Mouse (Mus musculus): Measurements from ENCODE around the gene Kdelc1.
A peak's percentile ranks its signal among the peaks of the same experiment; 100 is the strongest.

The Kdelc1 gene

GRCm38 (mm10) chr1:44118239-44119054 is at the start of gene Kdelc1, which contains the start of gene Bivm:
TSS of gene Kdelc1 (minus strand) at chr1:44118808.
TSS of gene Bivm (plus strand) at chr1:44118957.
- peak; percentile 71 for DNase-seq (ENCODE audit: low spot score)

GRCm38 (mm10) chr1:44167859-44168383 is 49.3 kb upstream of the Kdelc1 start:
- no peak for DNase-seq (ENCODE audit: low spot score)

- DNase-seq (ENCODE audit: low spot score): no peak
Observed at GRCm38 (mm10) chr1:44162389-44162788, 43.8 kb upstream of the Kdelc1 start.

GRCm38 (mm10) chr1:44161818-44162217 is 43.2 kb upstream of the Kdelc1 start:
- no peak for DNase-seq (ENCODE audit: low spot score)

- DNase-seq (ENCODE audit: low spot score): no peak
Observed at GRCm38 (mm10) chr1:44158317-44158716, 39.7 kb upstream of the Kdelc1 start.

- no peak for DNase-seq (ENCODE audit: low spot score)
Observed at GRCm38 (mm10) chr1:44155287-44155686, 36.7 kb upstream of the Kdelc1 start.

- no peak for DNase-seq (ENCODE audit: low spot score)
Observed at GRCm38 (mm10) chr1:44148706-44149105, 30.1 kb upstream of the Kdelc1 start.

- DNase-seq (ENCODE audit: low spot score): peak; percentile 52
Observed at GRCm38 (mm10) chr1:44147563-44148381, 29.2 kb upstream of the Kdelc1 start, which contains the start of gene Ercc5. TSS of gene Ercc5 (plus strand) at chr1:44147744.

GRCm38 (mm10) chr1:44142747-44143146 is 24.1 kb upstream of the Kdelc1 start:
- DNase-seq (ENCODE audit: low spot score): no peak

GRCm38 (mm10) chr1:44140232-44140631 is 21.6 kb upstream of the Kdelc1 start:
- DNase-seq (ENCODE audit: low spot score): no peak

GRCm38 (mm10) chr1:44129929-44130581 is 11.4 kb upstream of the Kdelc1 start:
- no peak for DNase-seq (ENCODE audit: low spot score)

GRCm38 (mm10) chr1:44125590-44125989 is 7.0 kb upstream of the Kdelc1 start:
- DNase-seq (ENCODE audit: low spot score): no peak

- no peak for DNase-seq (ENCODE audit: low spot score)
Observed at GRCm38 (mm10) chr1:44122256-44122655, 3.6 kb upstream of the Kdelc1 start.

- no peak for DNase-seq (ENCODE audit: low spot score)
Observed at GRCm38 (mm10) chr1:44120074-44120406, 1.4 kb upstream of the Kdelc1 start.

- peak; percentile 70 for DNase-seq (ENCODE audit: low spot score)
Observed at GRCm38 (mm10) chr1:44119201-44120073, 829 bp upstream of the Kdelc1 start.

- DNase-seq (ENCODE audit: low spot score): no peak
Observed at GRCm38 (mm10) chr1:44117571-44117970, 1.0 kb downstream of the Kdelc1 start.

- DNase-seq (ENCODE audit: low spot score): no peak
Observed at GRCm38 (mm10) chr1:44102939-44103338, 15.7 kb downstream of the Kdelc1 start.

GRCm38 (mm10) chr1:44102259-44102717 is 16.3 kb downstream of the Kdelc1 start, which contains the start of gene Tex30:
TSS of gene Tex30 (minus strand) at chr1:44102441.
- peak; percentile 90 for DNase-seq (ENCODE audit: low spot score)

GRCm38 (mm10) chr1:44101448-44102225 is 17.0 kb downstream of the Kdelc1 start:
- DNase-seq (ENCODE audit: low spot score): peak; percentile 10

- DNase-seq (ENCODE audit: low spot score): peak; percentile 41
Observed at GRCm38 (mm10) chr1:44064625-44065024, 54.0 kb downstream of the Kdelc1 start.

Measured in ovary, postnatal 14 days (tissue).